Mouse (Mus musculus) heart, adult 2 months (tissue): ENCODE measurements around the gene Sema5b. TPM values are rescaled to one million over a fixed set of nuclear protein-coding genes. Genes with fewer than 3 reads are reported as not detected.

Source experiments
- DNase-seq, 2 experiments: peaks; one replicate each; pipeline ENCODE4 v3.0.0; 2021
- H3K27ac ChIP-seq: fragments of 200-600 bp; 2 replicates; pipeline ENCODE4 v1.8.1; 2022
- H3K27me3 ChIP-seq: fragments of 200-500 bp; 2 replicates; pipeline ENCODE4 v1.6.1; 2012; ENCODE audit warnings: mild to moderate bottlenecking, low read length, inconsistent platforms, mixed read lengths; ENCODE audit not compliant: control insufficient read depth, insufficient read depth
- H3K36me3 ChIP-seq: fragments of 200-500 bp; 2 replicates; pipeline ENCODE4 v1.6.1; 2012; ENCODE audit warnings: low read length, inconsistent platforms; ENCODE audit not compliant: control insufficient read depth, insufficient read depth
- H3K4me1 ChIP-seq: fragments of 200-500 bp; 2 replicates; pipeline ENCODE4 v1.6.1; 2011; ENCODE audit warnings: low read length; ENCODE audit not compliant: control insufficient read depth, insufficient read depth
- H3K4me3 ChIP-seq: fragments of 200-600 bp; 2 replicates; pipeline ENCODE4 v1.8.1; 2022
- H3K79me2 ChIP-seq: fragments of 200-500 bp; replicated peaks from 2 replicates; pipeline ENCODE4 v1.6.1; 2012; ENCODE audit warnings: mild to moderate bottlenecking, inconsistent platforms, low read length, moderate library complexity, mixed read lengths; ENCODE audit not compliant: control insufficient read depth, insufficient read depth
- H3K9ac ChIP-seq: fragments of 200-500 bp; 2 replicates; pipeline ENCODE4 v1.6.1; 2012; ENCODE audit warnings: low read depth, mild to moderate bottlenecking, control low read depth, inconsistent platforms, low read length, mixed read lengths
- CTCF ChIP-seq: fragments of 200-600 bp; IDR thresholded peaks from 2 replicates; pipeline ENCODE4 v1.8.1; 2022; ENCODE audit warnings: antibody characterized with exemption, mild to moderate bottlenecking, moderate library complexity
- EP300 ChIP-seq: fragments of 200-500 bp; IDR thresholded peaks from 2 replicates; pipeline ENCODE4 v1.6.1; 2011; ENCODE audit warnings: low read depth, low read length, control low read depth; ENCODE audit not compliant: insufficient read depth
- POLR2A ChIP-seq: fragments of 200-500 bp; IDR thresholded peaks from 2 replicates; pipeline ENCODE4 v1.6.1; 2011; ENCODE audit warnings: mild to moderate bottlenecking, low read depth, low read length, control low read depth; ENCODE audit not compliant: insufficient read depth
- WGBS: fragments of 180-500 bp; shearing (Covaris S2); methylation state at CpG from one replicate; pipeline ENCODE4 v1.1.7; 2018; 5-methylcytosine and 5-hydroxymethylcytosine counted together
- intact Hi-C: fragments of 180-260 bp; cut with DNase I; formaldehyde crosslinking; loops from one replicate; pipeline ENCODE4 v1.15.1; 2025
- polyA plus RNA-seq: library from polyadenylated mRNA; depleted of rRNA; stranded (reverse); fragments of >200 nt; gene quantifications from 2 replicates; pipeline ENCODE4 v1.2.3, GENCODE M21; 2012
- total RNA-seq, 2 experiments: library from RNA; stranded (reverse); gene quantifications; 2 replicates each; pipeline ENCODE4 v1.2.3; 2021

Sema5b gene
- total and polyA plus RNA-seq, 3 experiments: 1.5 to 3.0 (median 1.8) TPM

GRCm38 (mm10) chr16:35677511-35678113, 136.7 kb downstream of the Sema5b start:
- H3K79me2 ChIP-seq: no peaks in the 10 kb centered on the region
- H3K4me1 ChIP-seq: peaks cover 2% of the 10 kb centered on the region; the same call in 1 of the 2 replicates
- H3K27ac ChIP-seq: no peak overlapping the region
- H3K27me3 ChIP-seq: no peaks in the 10 kb centered on the region
- no peak for DNase-seq
- H3K9ac ChIP-seq: no peak overlapping the region
- WGBS: 43% methylated on average over 8 of the region's 8 CpGs
- intact Hi-C loops: no loop called here
- H3K36me3 ChIP-seq: no peaks in the 10 kb centered on the region
- H3K4me3 ChIP-seq: no peak overlapping the region
- TF ChIP-seq POLR2A (no peak), CTCF (no peak)

- H3K27ac ChIP-seq: no peak overlapping the region
- H3K79me2 ChIP-seq: no peaks in the 10 kb centered on the region
- no peaks in the 10 kb centered on the region for H3K27me3 ChIP-seq
- peaks cover 2% of the 10 kb centered on the region; the same call in 1 of the 2 replicates for H3K4me1 ChIP-seq
- WGBS: 14% methylated on average over 3 of the region's 3 CpGs
- no peak for DNase-seq
- H3K36me3 ChIP-seq: no peaks in the 10 kb centered on the region
- no peak overlapping the region for H3K4me3 ChIP-seq
- H3K9ac ChIP-seq: no peak overlapping the region
- TF ChIP-seq POLR2A (no peak), CTCF (no peak), EP300 (no peak)
- intact Hi-C loops: no loop called here
Measured at GRCm38 (mm10) chr16:35678476-35678875, 137.5 kb downstream of the Sema5b start.

GRCm38 (mm10) chr16:35681327-35682108, 140.6 kb downstream of the Sema5b start:
- Histone ChIP-seq H3K27ac (peak overlapping the region; percentile 86), H3K9ac (no peak overlapping the region), H3K4me3 (no peak overlapping the region), H3K4me1 (peaks cover 2% of the 10 kb centered on the region; the same call in 1 of the 2 replicates), H3K79me2 (no peaks in the 10 kb centered on the region), H3K27me3 (no peaks in the 10 kb centered on the region), H3K36me3 (no peaks in the 10 kb centered on the region)
- peak; percentile 65; the same call in 1 of the 2 replicates for TF ChIP-seq EP300
- TF ChIP-seq CTCF: no peak
- TF ChIP-seq POLR2A: peak; percentile 65; the same call in 1 of the 2 replicates
- intact Hi-C loops: no loop called here
- DNase-seq: peak; percentile 46 to 71
- 51% methylated on average over 17 of the region's 17 CpGs for WGBS

- DNase-seq: no peak
- no peaks in the 10 kb centered on the region for H3K36me3 ChIP-seq
- no peaks in the 10 kb centered on the region for H3K27me3 ChIP-seq
- 73% methylated on average over 13 of the region's 13 CpGs for WGBS
- H3K4me1 ChIP-seq: peaks cover 2% of the 10 kb centered on the region; the same call in 1 of the 2 replicates
- no peak for TF ChIP-seq EP300
- no peak overlapping the region for H3K27ac ChIP-seq
- intact Hi-C loops: no loop called here
- H3K9ac ChIP-seq: no peak overlapping the region
- no peak overlapping the region for H3K4me3 ChIP-seq
- no peaks in the 10 kb centered on the region for H3K79me2 ChIP-seq
Measured at GRCm38 (mm10) chr16:35685027-35685426, 144.1 kb downstream of the Sema5b start.

GRCm38 (mm10) chr16:35686491-35686890, 145.5 kb downstream of the Sema5b start:
- Histone ChIP-seq H3K79me2 (no peaks in the 10 kb centered on the region), H3K4me3 (no peak overlapping the region), H3K4me1 (peaks cover 1% of the 10 kb centered on the region; the same call in 1 of the 2 replicates), H3K27me3 (no peaks in the 10 kb centered on the region), H3K9ac (no peak overlapping the region), H3K36me3 (no peaks in the 10 kb centered on the region), H3K27ac (no peak overlapping the region)
- intact Hi-C loops: no loop called here
- WGBS: 61% methylated on average over 7 of the region's 7 CpGs
- TF ChIP-seq CTCF (no peak), POLR2A (no peak)
- DNase-seq: no peak

GRCm38 (mm10) chr16:35691606-35692005, 150.7 kb downstream of the Sema5b start:
- intact Hi-C loops: no loop called here
- no peak for DNase-seq
- H3K9ac ChIP-seq: no peak overlapping the region
- no peaks in the 10 kb centered on the region for H3K79me2 ChIP-seq
- no peaks in the 10 kb centered on the region for H3K27me3 ChIP-seq
- H3K36me3 ChIP-seq: no peaks in the 10 kb centered on the region
- H3K27ac ChIP-seq: no peak overlapping the region
- TF ChIP-seq POLR2A: no peak
- no peaks in the 10 kb centered on the region for H3K4me1 ChIP-seq
- no peak overlapping the region for H3K4me3 ChIP-seq
- 90% methylated on average over 7 of the region's 7 CpGs for WGBS
